Comparison of ENCODE assay signal across 25 mouse cellular contexts in genomic region chr8:94684287-94684686, GRCm38 (mm10). TPM values are rescaled to one million over a fixed set of nuclear protein-coding genes. Genes with fewer than 3 reads are reported as not detected.
DNase-seq lines count a peak whose midpoint lies in the region; ATAC-seq and TF ChIP-seq lines count a peak whose summit lies in the region.
"Had no signal": no experiment of that assay in that cellular context is flagged by ENCODE, and none has a peak within 500 bp of the region (broad histone marks: within the 10 kb centered on the region; RNA-seq: fewer than 3 reads in every experiment).

No protein-coding gene starts in this region.

- TF ChIP-seq POLR2A in cortical plate, adult 2 months (IDR thresholded peaks at IDR 0.05; ENCODE audit: extremely low read depth, insufficient read depth, low read length), result no peak

- peak overlapping the region; percentile 83 for H3K27ac ChIP-seq in layer of hippocampus, adult 2 months
- H3K27ac ChIP-seq in cortical plate, adult 2 months (ENCODE audit: insufficient read depth, low read length), result peak overlapping the region; percentile 56
- peak overlapping the region; percentile 93 for H3K27ac ChIP-seq in intestine, embryonic 16.5 days (ENCODE audit: low read length)
- peak overlapping the region; percentile 96 for H3K27ac ChIP-seq in stomach, embryonic 16.5 days (ENCODE audit: low read length)
- H3K27ac ChIP-seq: embryonic facial prominence, embryonic 13.5 days; liver, embryonic 12.5 days had no signal

- no peak for TF ChIP-seq CTCF in layer of hippocampus, adult 2 months (conservative IDR thresholded peaks at IDR 0.05)
- TF ChIP-seq CTCF in cortical plate, adult 2 months (IDR thresholded peaks at IDR 0.05; ENCODE audit: extremely low read depth, insufficient read depth, low read length), result no peak

- H3K36me3 ChIP-seq in intestine, embryonic 16.5 days (ENCODE audit: control insufficient read depth, insufficient read depth, low read length), result no peaks in the 10 kb centered on the region
- H3K36me3 ChIP-seq in stomach, embryonic 16.5 days (ENCODE audit: control insufficient read depth, insufficient read depth, low read length), result no peaks in the 10 kb centered on the region
- H3K36me3 ChIP-seq: embryonic facial prominence, embryonic 13.5 days; kidney, embryonic 15.5 days; liver, embryonic 12.5 days had no signal

- H3K4me1 ChIP-seq in cortical plate, adult 2 months (ENCODE audit: control insufficient read depth, insufficient read depth, low read length), result no peaks in the 10 kb centered on the region
- peaks cover 31% of the 10 kb centered on the region for H3K4me1 ChIP-seq in intestine, embryonic 16.5 days (ENCODE audit: control insufficient read depth, insufficient read depth, low read length)
- peaks cover 3% of the 10 kb centered on the region for H3K4me1 ChIP-seq in stomach, embryonic 16.5 days (ENCODE audit: control insufficient read depth, insufficient read depth, low read length)
- H3K4me1 ChIP-seq: embryonic facial prominence, embryonic 13.5 days; kidney, embryonic 15.5 days; liver, embryonic 12.5 days had no signal

- H3K9ac ChIP-seq in intestine, embryonic 16.5 days (ENCODE audit: low read depth, low read length), result peak overlapping the region; percentile 38; the same call in 1 of the 2 replicates
- H3K9ac ChIP-seq in stomach, embryonic 16.5 days (ENCODE audit: low read length), result no peak overlapping the region; the same call in 1 of the 2 replicates
- H3K9ac ChIP-seq: embryonic facial prominence, embryonic 13.5 days; kidney, embryonic 15.5 days; liver, embryonic 12.5 days; liver, postnatal 0 days had no signal

- WGBS in intestine, embryonic 16.5 days, result 77% methylated on average over 4 of the region's 4 CpGs
- WGBS in stomach, embryonic 16.5 days, result 75% methylated on average over 4 of the region's 4 CpGs

- H3K9me3 ChIP-seq in intestine, embryonic 16.5 days (ENCODE audit: control insufficient read depth, low read length), result no peaks in the 10 kb centered on the region
- H3K9me3 ChIP-seq in stomach, embryonic 16.5 days (replicated peaks; ENCODE audit: control insufficient read depth, low read length), result no peaks in the 10 kb centered on the region
- H3K9me3 ChIP-seq: embryonic facial prominence, embryonic 13.5 days had no signal

- no peak for ATAC-seq in intestine, embryonic 16.5 days
- no peak for ATAC-seq in stomach, embryonic 16.5 days (ENCODE audit: insufficient read depth, low FRiP score)
- ATAC-seq: CD4-positive, CD25-positive, alpha-beta regulatory T cell, adult 4 months; forebrain, embryonic 16.5 days; hindbrain, embryonic 16.5 days; liver, embryonic 12.5 days; liver, postnatal 0 days; midbrain, embryonic 16.5 days had no signal

- no peak overlapping the region for H3K4me3 ChIP-seq in layer of hippocampus, adult 2 months
- no peak overlapping the region for H3K4me3 ChIP-seq in cortical plate, adult 2 months (ENCODE audit: insufficient read depth, low read length)
- H3K4me3 ChIP-seq in intestine, embryonic 16.5 days (ENCODE audit: low read length), result no peak overlapping the region
- H3K4me3 ChIP-seq in stomach, embryonic 16.5 days (replicated peaks; ENCODE audit: low read length), result no peak overlapping the region
- H3K4me3 ChIP-seq: embryonic facial prominence, embryonic 13.5 days; kidney, embryonic 15.5 days; liver, embryonic 12.5 days had no signal

- H3K4me2 ChIP-seq in intestine, embryonic 16.5 days (ENCODE audit: low read depth, low read length), result no peak overlapping the region
- H3K4me2 ChIP-seq in stomach, embryonic 16.5 days (ENCODE audit: low read depth, low read length), result no peak overlapping the region
- H3K4me2 ChIP-seq: embryonic facial prominence, embryonic 13.5 days; kidney, embryonic 15.5 days; liver, embryonic 12.5 days; midbrain, embryonic 11.5 days had no signal

- H3K27me3 ChIP-seq in intestine, embryonic 16.5 days (replicated peaks; ENCODE audit: control insufficient read depth, insufficient read depth, low read length), result no peaks in the 10 kb centered on the region
- H3K27me3 ChIP-seq in stomach, embryonic 16.5 days (ENCODE audit: control insufficient read depth, insufficient read depth, low read length), result no peaks in the 10 kb centered on the region
- H3K27me3 ChIP-seq: embryonic facial prominence, embryonic 13.5 days; kidney, embryonic 15.5 days had no signal

- DNase-seq in layer of hippocampus, adult 2 months (ENCODE audit: low spot score in 2 of 2), result no peak
- DNase-seq in layer of hippocampus, postnatal 14 days (ENCODE audit: low spot score in 2 of 2), result no peak
- DNase-seq in testis, postnatal 10 days (ENCODE audit: low spot score), result no peak
- no peak for DNase-seq in urinary bladder, postnatal 4 days (ENCODE audit: low spot score in 2 of 2)
- DNase-seq: adrenal gland, postnatal 25 days; cerebellum, adult 9-10 months; gastrocnemius, postnatal 10 days; kidney, adult 11 months; left cerebral cortex, postnatal 4 days; liver, postnatal 0 days; lung, postnatal 36 days; right cerebral cortex, postnatal 4 days had no signal

RNA-seq across cellular contexts. Expression of gene Pllp, which starts 11.8 kb away (rescaled TPM):
- total RNA-seq in layer of hippocampus, adult 2 months (2021), result 10 to 100 TPM; 37.5 to 39.8 TPM
- 10 to 100 TPM; 60.7 to 66.1 TPM for total RNA-seq in layer of hippocampus, postnatal 14 days (2021)
- 165 and 190 TPM in 2 replicates for polyA plus RNA-seq in cortical plate, adult 2 months (2012; rRNA removed)
- 55.6 and 64.0 TPM in 2 replicates for polyA plus RNA-seq in intestine, embryonic 16.5 days (2015; fragmentation: Nextera tagmentation; extraction: Ambion mirVana)
- polyA plus RNA-seq in stomach, embryonic 16.5 days (2015; fragmentation: Nextera tagmentation; extraction: Ambion mirVana), result 125 and 188 TPM in 2 replicates
- total RNA-seq: megakaryocyte, adult 5-6 weeks had no signal
- polyA plus RNA-seq: heart, embryonic 14.5 days had no signal

RNA-seq across cellular contexts. Expression of gene Arl2bp, which starts 17.9 kb away (rescaled TPM):
- 100 to 1,000 TPM; 145 to 147 TPM for total RNA-seq in layer of hippocampus, adult 2 months (2021)
- 100 to 1,000 TPM; 152 to 167 TPM for total RNA-seq in layer of hippocampus, postnatal 14 days (2021)
- polyA plus RNA-seq in cortical plate, adult 2 months (2012; rRNA removed), result 234 and 235 TPM in 2 replicates
- polyA plus RNA-seq in intestine, embryonic 16.5 days (2015; fragmentation: Nextera tagmentation; extraction: Ambion mirVana), result 104 and 106 TPM in 2 replicates
- 112 and 113 TPM in 2 replicates for polyA plus RNA-seq in stomach, embryonic 16.5 days (2015; fragmentation: Nextera tagmentation; extraction: Ambion mirVana)
